ENCODE assay signal across 5 mouse cellular contexts in the genomic region with DNA sequence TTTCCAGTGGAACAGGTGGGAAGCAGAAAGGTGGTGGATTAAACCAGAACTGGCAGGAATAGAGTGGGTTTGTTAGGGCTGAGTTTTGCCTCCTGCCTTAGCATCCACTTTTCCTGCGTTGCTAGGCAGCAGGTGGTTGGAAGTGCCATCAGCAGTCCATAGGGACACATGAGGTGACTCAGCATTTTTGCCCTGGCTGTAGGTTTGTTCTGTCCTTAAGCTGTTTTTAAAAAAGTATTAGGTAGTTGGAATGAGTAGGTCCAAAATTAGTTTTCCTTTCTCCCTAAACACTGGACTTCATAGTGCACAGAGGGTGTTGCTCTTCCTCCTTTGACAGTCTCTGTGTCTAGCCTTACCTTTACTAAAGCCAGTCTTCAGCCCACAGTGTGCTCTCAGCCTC. TPM values are rescaled to one million over a fixed set of nuclear protein-coding genes. Genes with fewer than 3 reads are reported as not detected.
"Had no signal": no experiment of that assay in that cellular context is flagged by ENCODE, and none has a peak within 500 bp of the region (broad histone marks: within the 10 kb centered on the region; RNA-seq: fewer than 3 reads in every experiment).

No protein-coding gene starts in this region.

RNA-seq across cellular contexts. Expression of a gene that starts 53.5 kb away (rescaled TPM):
- polyA plus RNA-seq: heart, embryonic 13.5 days; limb, embryonic 11.5 days; limb, embryonic 13.5 days; liver, adult 2 months; liver, embryonic 12.5 days had no signal
